Comparison of ENCODE assay signal across 8 mouse cellular contexts in genomic region chr7:66689294-66689619, GRCm38 (mm10). TPM values are rescaled to one million over a fixed set of nuclear protein-coding genes. Genes with fewer than 3 reads are reported as not detected.
DNase-seq lines count a peak whose midpoint lies in the region; ATAC-seq and TF ChIP-seq lines count a peak whose summit lies in the region.

Asb7 (minus strand) TSS chr7:66689596.

- DNase-seq in heart, adult 8-10 months (ENCODE audit: low spot score), result no peak
- no peak for DNase-seq in adrenal gland, adult 8-10 months
- DNase-seq in forebrain, postnatal 0 days, result no peak
- DNase-seq in ovary, adult 18-20 months (ENCODE audit: low spot score), result no peak
- DNase-seq in spleen, postnatal 10 days (ENCODE audit: low spot score in 2 of 2), result no peak
- DNase-seq in spleen, postnatal 14 days (ENCODE audit: low spot score in 2 of 2), result no peak

- H3K27ac ChIP-seq in heart, embryonic 16.5 days (ENCODE audit: low read length), result peak within 1 kb of the TSS; percentile 88
- H3K27ac ChIP-seq in forebrain, postnatal 0 days (ENCODE audit: low read depth, low read length), result peak within 1 kb of the TSS; percentile 97
- peak within 1 kb of the TSS; percentile 73 for H3K27ac ChIP-seq in liver, embryonic 12.5 days

- no peaks in the 10 kb centered on the region for H3K9me3 ChIP-seq in heart, embryonic 16.5 days (replicated peaks; ENCODE audit: control insufficient read depth, low read length)
- no peaks in the 10 kb centered on the region for H3K9me3 ChIP-seq in forebrain, postnatal 0 days (ENCODE audit: low read length)
- no peaks in the 10 kb centered on the region for H3K9me3 ChIP-seq in liver, embryonic 12.5 days (replicated peaks)

- no peak; the same call in 1 of the 2 replicates for ATAC-seq in heart, embryonic 16.5 days (replicated peaks; ENCODE audit: extremely low read depth, insufficient read depth, low FRiP score)
- no peak for ATAC-seq in forebrain, postnatal 0 days
- ATAC-seq in liver, embryonic 12.5 days, result no peak

- under 1% methylated on average over 17 of the region's 18 CpGs for WGBS in heart, embryonic 16.5 days
- WGBS in forebrain, postnatal 0 days, result 3% methylated on average over 15 of the region's 18 CpGs
- under 1% methylated on average over 18 of the region's 18 CpGs for WGBS in liver, embryonic 12.5 days (ENCODE audit: insufficient replicate concordance)

- H3K36me3 ChIP-seq in heart, embryonic 16.5 days (ENCODE audit: control insufficient read depth, insufficient read depth), result no peaks in the 10 kb centered on the region
- no peaks in the 10 kb centered on the region for H3K36me3 ChIP-seq in forebrain, postnatal 0 days (ENCODE audit: insufficient read depth)
- peaks cover 4% of the 10 kb centered on the region; the same call in 1 of the 2 replicates for H3K36me3 ChIP-seq in liver, embryonic 12.5 days

- peak within 1 kb of the TSS; percentile 87 for H3K4me2 ChIP-seq in heart, embryonic 16.5 days (ENCODE audit: low read depth, low read length)
- peak within 1 kb of the TSS; percentile 93 for H3K4me2 ChIP-seq in forebrain, postnatal 0 days (ENCODE audit: low read depth)
- H3K4me2 ChIP-seq in liver, embryonic 12.5 days, result peak within 1 kb of the TSS; percentile 90

- peak within 1 kb of the TSS; percentile 88 for H3K4me3 ChIP-seq in heart, embryonic 16.5 days (ENCODE audit: low read length)
- peak within 1 kb of the TSS; percentile 83 for H3K4me3 ChIP-seq in forebrain, postnatal 0 days (ENCODE audit: low read depth, low read length)
- peak within 1 kb of the TSS; percentile 81 for H3K4me3 ChIP-seq in liver, embryonic 12.5 days

- H3K9ac ChIP-seq in heart, embryonic 16.5 days (ENCODE audit: low read length), result peak within 1 kb of the TSS; percentile 85
- H3K9ac ChIP-seq in forebrain, postnatal 0 days, result peak within 1 kb of the TSS; percentile 84
- peak within 1 kb of the TSS; percentile 81 for H3K9ac ChIP-seq in liver, embryonic 12.5 days

- TF ChIP-seq CTCF in forebrain, postnatal 0 days (IDR thresholded peaks at IDR 0.05; ENCODE audit: low read depth), result no peak; the same call in 1 of the 2 replicates

- no peaks in the 10 kb centered on the region for H3K27me3 ChIP-seq in heart, embryonic 16.5 days (ENCODE audit: control insufficient read depth, insufficient read depth, low read length)
- H3K27me3 ChIP-seq in forebrain, postnatal 0 days (ENCODE audit: insufficient read depth, low read length), result no peaks in the 10 kb centered on the region
- no peaks in the 10 kb centered on the region for H3K27me3 ChIP-seq in liver, embryonic 12.5 days (replicated peaks)

- H3K4me1 ChIP-seq in heart, embryonic 16.5 days (ENCODE audit: control insufficient read depth, insufficient read depth, low read length), result peaks cover 13% of the 10 kb centered on the region
- H3K4me1 ChIP-seq in forebrain, postnatal 0 days (ENCODE audit: insufficient read depth), result peaks cover 9% of the 10 kb centered on the region
- H3K4me1 ChIP-seq in liver, embryonic 12.5 days, result peaks cover 27% of the 10 kb centered on the region

RNA-seq across cellular contexts. Expression of gene Asb7, which starts in this region (rescaled TPM):
- 9.0 and 10.0 TPM in 2 replicates for polyA plus RNA-seq in heart, embryonic 16.5 days (2015; fragmentation: Nextera tagmentation; extraction: Ambion mirVana)
- 1 to 10 TPM; 7.0 to 9.9 (median 7.6) TPM for total RNA-seq in heart, adult 8-10 months (2022)
- 10 to 100 TPM; 16.2 to 26.1 (median 18.6) TPM for total RNA-seq in adrenal gland, adult 8-10 months (2022)
- 19.1 and 29.9 TPM in 2 replicates for total RNA-seq in forebrain, postnatal 0 days (2014; rRNA removed)
- polyA plus RNA-seq in forebrain, postnatal 0 days (2015; fragmentation: Nextera tagmentation; extraction: Ambion mirVana), result 10.2 and 12.3 TPM in 2 replicates
- polyA plus RNA-seq in liver, embryonic 12.5 days (2016; fragmentation: Nextera tagmentation; extraction: Ambion mirVana), result 6.5 and 6.8 TPM in 2 replicates
